Mouse (Mus musculus) cerebellum, postnatal 36 days (tissue): ENCODE results near the gene Gm21394.
"Not testable (repeated sequence)": the region's sequence is repeated elsewhere in the genome, so short reads cannot be mapped to it uniquely, and the experiment has no call there.

Source experiments
- DNase-seq, 2 experiments: peaks; one replicate each; pipeline ENCODE4 v3.0.0; 2021 to 2022; ENCODE audit warnings: mixed read lengths in 2 of 2

Gm21394 gene

DNA sequence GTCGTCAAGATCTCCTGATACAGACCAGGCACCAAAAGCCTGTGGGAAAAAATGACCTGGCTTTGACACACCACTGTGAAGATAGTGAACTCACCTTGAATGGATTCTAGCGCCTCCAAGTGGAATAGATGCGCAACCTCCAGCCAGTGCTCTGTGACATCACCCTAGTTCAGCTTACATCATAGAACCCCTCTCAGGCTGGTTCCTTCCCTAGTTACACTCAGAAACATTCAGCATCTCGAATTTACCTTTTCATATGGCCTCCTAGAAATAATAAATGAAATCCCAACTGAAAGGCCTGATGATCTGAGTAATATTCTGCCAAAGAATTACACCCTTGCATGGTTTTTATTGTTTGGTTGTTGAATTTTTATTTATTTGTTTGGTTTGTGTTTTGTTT lies at the start of gene Gm21394:
TSS of gene Gm21394 (minus strand) at position 101 of the 400 bp plus-strand sequence.
- not testable (repeated sequence) for DNase-seq
